In genomic region chr1:169921710-169922211, GRCm38 (mm10) we compare ENCODE assay signal across 1 mouse cellular context.
A peak's percentile ranks its signal among the peaks of the same experiment; 100 is the strongest.
TF ChIP-seq lines count a peak whose summit lies in the region.

No protein-coding gene starts in this region.

TF ChIP-seq in CH12.LX, 34 proteins besides CTCF, POLR2A, EP300 and RAD21 (continued from another document):
- TF ChIP-seq SMC3 (IDR thresholded peaks at IDR 0.05; ENCODE audit: low read depth, low read length) = peak; percentile 82
- TF ChIP-seq E2F4 (IDR thresholded peaks at IDR 0.05; ENCODE audit: insufficient replicate concordance, low read depth, low read length) = no peak
- TF ChIP-seq MXI1 (IDR thresholded peaks at IDR 0.05; ENCODE audit: low read depth, low read length) = no peak
- no peak for TF ChIP-seq TCF12 (IDR thresholded peaks at IDR 0.05; ENCODE audit: low read depth, low read length)
TF ChIP-seq in CH12.LX: peak in this region for 3.
